Mouse (Mus musculus) heart, postnatal 0 days (tissue): Measurements from ENCODE around the gene Oasl1.

Experiments
- CTCF ChIP-seq: IDR thresholded peaks from 2 replicates; pipeline ENCODE4 v1.5.1; 2016; ENCODE audit warnings: antibody characterized with exemption, control low read depth, low read depth
- EP300 ChIP-seq: IDR thresholded peaks from 2 replicates; pipeline ENCODE4 v1.6.1; 2016; ENCODE audit warnings: antibody characterized with exemption, low read depth

DNA sequence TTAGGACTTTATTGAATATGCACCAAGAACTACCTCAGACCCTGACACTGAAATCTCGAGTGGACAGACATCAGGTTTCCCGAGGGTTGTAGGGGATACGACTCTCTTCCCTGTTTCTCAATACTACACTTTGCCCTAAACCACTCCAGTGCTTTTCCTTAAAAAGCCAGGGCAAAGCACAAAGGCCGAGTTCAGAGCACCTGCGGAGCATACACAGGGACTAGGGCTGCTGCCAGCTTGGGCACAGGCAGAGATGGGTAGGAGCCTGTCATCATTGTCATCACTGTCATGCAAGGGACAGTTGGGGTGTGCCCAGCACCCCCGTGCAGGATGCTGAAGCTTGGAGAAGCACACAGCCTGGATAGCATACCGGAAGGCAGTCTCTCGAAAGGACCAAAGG, 10.2 kb downstream of the Oasl1 start:
- TF ChIP-seq CTCF (no peak), EP300 (no peak)
